In the genomic region with DNA sequence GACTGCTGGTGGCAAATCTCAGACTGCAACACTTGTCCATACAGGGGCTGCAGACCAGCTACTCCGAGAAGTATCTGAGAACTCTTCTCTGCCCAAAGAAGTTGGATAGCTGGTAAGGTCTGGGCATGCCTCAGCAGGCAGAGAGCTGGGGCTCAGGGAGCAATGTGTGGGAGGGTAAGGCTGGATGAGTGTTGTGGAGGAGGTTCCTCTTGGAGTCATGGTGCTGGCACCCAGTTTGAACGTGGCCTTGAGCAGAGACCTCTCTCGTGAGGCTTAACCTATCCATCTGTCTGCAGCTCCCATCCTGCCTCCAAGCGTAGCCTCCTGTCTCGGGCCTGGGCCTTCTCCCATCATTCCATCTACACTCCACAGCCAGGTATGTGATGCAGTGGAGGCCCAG, we compare ENCODE assay signal across 22 mouse cellular contexts. TPM values are rescaled to one million over a fixed set of nuclear protein-coding genes. Genes with fewer than 3 reads are reported as not detected.
"Had no signal": no experiment of that assay in that cellular context is flagged by ENCODE, and none has a peak within 500 bp of the region (broad histone marks: within the 10 kb centered on the region; RNA-seq: fewer than 3 reads in every experiment).

No protein-coding gene starts in this region.

- H3K4me2 ChIP-seq: limb, embryonic 12.5 days; liver, embryonic 13.5 days; lung, embryonic 15.5 days; midbrain, embryonic 12.5 days had no signal

- ATAC-seq: intestine, embryonic 16.5 days; liver, postnatal 0 days; midbrain, embryonic 16.5 days had no signal

- H3K4me3 ChIP-seq: limb, embryonic 12.5 days; liver, embryonic 13.5 days; lung, embryonic 15.5 days; megakaryocyte, embryonic 14.5 days; midbrain, embryonic 12.5 days had no signal

- H3K36me3 ChIP-seq: liver, embryonic 13.5 days; lung, embryonic 15.5 days; midbrain, embryonic 12.5 days had no signal

- H3K27me3 ChIP-seq: limb, embryonic 12.5 days; liver, embryonic 13.5 days; lung, embryonic 15.5 days had no signal

- H3K27ac ChIP-seq: liver, embryonic 13.5 days; lung, embryonic 15.5 days; macrophage; midbrain, embryonic 12.5 days had no signal

- H3K9me3 ChIP-seq: limb, embryonic 12.5 days; liver, embryonic 13.5 days; lung, embryonic 15.5 days; megakaryocyte, embryonic 14.5 days; midbrain, embryonic 12.5 days had no signal

- DNase-seq: kidney, adult 8-10 months; kidney, postnatal 36 days; layer of hippocampus, adult 9-11 months; layer of hippocampus, postnatal 36 days; liver; liver, embryonic 13.5 days; liver, postnatal 0 days; lung, postnatal 14 days; right cerebral cortex, adult 18-20 months; right cerebral cortex, postnatal 25 days; thymus, adult 18-20 months; thymus, postnatal 14 days had no signal

- H3K9ac ChIP-seq: limb, embryonic 12.5 days; liver, embryonic 13.5 days; liver, postnatal 0 days; lung, embryonic 15.5 days; midbrain, embryonic 12.5 days had no signal

- H3K4me1 ChIP-seq: liver, embryonic 13.5 days; megakaryocyte, embryonic 14.5 days had no signal

RNA-seq across cellular contexts. Expression of gene Ccdc33, which starts 26.8 kb away (rescaled TPM):
- polyA plus RNA-seq: liver, embryonic 13.5 days; liver, postnatal 0 days; macrophage; neural tube, embryonic 14.5 days; small intestine, adult 2 months; stomach, embryonic 16.5 days had no signal

RNA-seq across cellular contexts. Expression of gene Islr, which starts 58.7 kb away (rescaled TPM):
- polyA plus RNA-seq: macrophage had no signal

RNA-seq across cellular contexts. Expression of gene Islr2, which starts 58.7 kb away (rescaled TPM):
- polyA plus RNA-seq: liver, postnatal 0 days; macrophage had no signal
